ENCODE assay signal across 16 mouse cellular contexts in genomic region chr9:27453924-27454652, GRCm38 (mm10). TPM values are rescaled to one million over a fixed set of nuclear protein-coding genes. Genes with fewer than 3 reads are reported as not detected.
A peak's percentile ranks its signal among the peaks of the same experiment; 100 is the strongest.
DNase-seq lines count a peak whose midpoint lies in the region; ATAC-seq and TF ChIP-seq lines count a peak whose summit lies in the region.
"Had no signal": no experiment of that assay in that cellular context is flagged by ENCODE, and none has a peak within 500 bp of the region (broad histone marks: within the 10 kb centered on the region; RNA-seq: fewer than 3 reads in every experiment).

No protein-coding gene starts in this region.

- no peak overlapping the region for H3K9ac ChIP-seq in hindbrain, embryonic 12.5 days
- no peak overlapping the region for H3K9ac ChIP-seq in forebrain, embryonic 16.5 days (replicated peaks; ENCODE audit: low read depth, low read length)

- no peaks in the 10 kb centered on the region for H3K36me3 ChIP-seq in hindbrain, embryonic 12.5 days
- H3K36me3 ChIP-seq in hindbrain, embryonic 10.5 days: no peaks in the 10 kb centered on the region
- no peaks in the 10 kb centered on the region for H3K36me3 ChIP-seq in forebrain, embryonic 16.5 days (ENCODE audit: control insufficient read depth, insufficient read depth)

- ATAC-seq in hindbrain, embryonic 12.5 days (ENCODE audit: low FRiP score): peak; percentile 39; the same call in 1 of the 2 replicates
- peak; percentile 93 for ATAC-seq in forebrain, embryonic 16.5 days

- no peaks in the 10 kb centered on the region for H3K27me3 ChIP-seq in hindbrain, embryonic 12.5 days
- no peaks in the 10 kb centered on the region; the same call in 1 of the 2 replicates for H3K27me3 ChIP-seq in hindbrain, embryonic 10.5 days (ENCODE audit: insufficient read depth, poor library complexity, severe bottlenecking)
- H3K27me3 ChIP-seq in forebrain, embryonic 16.5 days (replicated peaks; ENCODE audit: control insufficient read depth, insufficient read depth, low read length): no peaks in the 10 kb centered on the region
- no peaks in the 10 kb centered on the region for H3K27me3 ChIP-seq in cerebellum, adult 2 months (ENCODE audit: control insufficient read depth, insufficient read depth, low read length)

- no peak for DNase-seq in hindbrain, embryonic 10.5 days (ENCODE audit: low spot score)
- DNase-seq in layer of hippocampus, adult 8-10 months (ENCODE audit: low spot score in 2 of 2): peak; percentile 66 to 80
- DNase-seq in lung, postnatal 14 days: peak; percentile 6
- no peak for DNase-seq in cerebellum, adult 2 months
- no peak for DNase-seq in embryo, embryonic 10.5 days (ENCODE audit: low spot score)
- no peak for DNase-seq in urinary bladder, adult 18-20 months (ENCODE audit: low spot score in 2 of 2)
- DNase-seq: kidney, adult 2 months had no signal

- peaks cover 25% of the 10 kb centered on the region for H3K4me1 ChIP-seq in hindbrain, embryonic 12.5 days
- peaks cover 34% of the 10 kb centered on the region for H3K4me1 ChIP-seq in hindbrain, embryonic 10.5 days (replicated peaks)
- peaks cover 15% of the 10 kb centered on the region for H3K4me1 ChIP-seq in forebrain, embryonic 16.5 days (replicated peaks; ENCODE audit: control insufficient read depth, insufficient read depth, low read length)
- H3K4me1 ChIP-seq in cerebellum, adult 2 months (ENCODE audit: control insufficient read depth, insufficient read depth, low read length): no peaks in the 10 kb centered on the region

- H3K27ac ChIP-seq in hindbrain, embryonic 12.5 days: no peak overlapping the region
- no peak overlapping the region for H3K27ac ChIP-seq in hindbrain, embryonic 10.5 days
- peak overlapping the region; percentile 49 for H3K27ac ChIP-seq in forebrain, embryonic 16.5 days (ENCODE audit: low read length)
- no peak overlapping the region for H3K27ac ChIP-seq in cerebellum, adult 2 months (ENCODE audit: insufficient read depth, low read length)
- H3K27ac ChIP-seq: stomach, postnatal 0 days had no signal

- no peak for TF ChIP-seq POLR2A in cerebellum, adult 2 months (IDR thresholded peaks at IDR 0.05; ENCODE audit: borderline replicate concordance, insufficient read depth, low read length)

- TF ChIP-seq CTCF in cerebellum, adult 2 months (IDR thresholded peaks at IDR 0.05; ENCODE audit: borderline replicate concordance, insufficient read depth, low read depth, low read length): no peak

- no peak overlapping the region for H3K4me2 ChIP-seq in hindbrain, embryonic 12.5 days (replicated peaks)
- H3K4me2 ChIP-seq in forebrain, embryonic 16.5 days (ENCODE audit: low read length): no peak overlapping the region

- H3K9me3 ChIP-seq in hindbrain, embryonic 12.5 days (replicated peaks): no peaks in the 10 kb centered on the region
- no peaks in the 10 kb centered on the region for H3K9me3 ChIP-seq in hindbrain, embryonic 10.5 days
- H3K9me3 ChIP-seq in forebrain, embryonic 16.5 days (ENCODE audit: control insufficient read depth, low read length): no peaks in the 10 kb centered on the region

- 61% methylated on average over 10 of the region's 10 CpGs for WGBS in hindbrain, embryonic 12.5 days
- WGBS in hindbrain, embryonic 10.5 days: 69% methylated on average over 10 of the region's 10 CpGs
- 52% methylated on average over 10 of the region's 10 CpGs for WGBS in forebrain, embryonic 16.5 days
- WGBS in cerebellum, adult 2 months: 25% methylated on average over 10 of the region's 10 CpGs

- H3K4me3 ChIP-seq in hindbrain, embryonic 12.5 days: no peak overlapping the region
- no peak overlapping the region for H3K4me3 ChIP-seq in hindbrain, embryonic 10.5 days
- H3K4me3 ChIP-seq in forebrain, embryonic 16.5 days (replicated peaks; ENCODE audit: low read length): no peak overlapping the region
- H3K4me3 ChIP-seq in cerebellum, adult 2 months (replicated peaks; ENCODE audit: insufficient read depth, low read depth, low read length): no peak overlapping the region

RNA-seq across cellular contexts. Expression of gene Spata19, which starts 57.5 kb away (rescaled TPM):
- polyA plus RNA-seq in hindbrain, embryonic 12.5 days (2016; fragmentation: Nextera tagmentation; extraction: Ambion mirVana): not detected in 2 replicates
- not detected in 2 replicates for polyA plus RNA-seq in hindbrain, embryonic 10.5 days (2016; fragmentation: Nextera tagmentation; extraction: Ambion mirVana)
- not detected in 2 replicates for polyA plus RNA-seq in forebrain, embryonic 16.5 days (2015; fragmentation: Nextera tagmentation; extraction: Ambion mirVana)
- under 1 TPM in 1 of 4 experiments, not detected in 3; 0.68 TPM for total RNA-seq in layer of hippocampus, adult 8-10 months (2022)
- 0.67 and 0.85 TPM in 2 replicates for polyA plus RNA-seq in cerebellum, adult 2 months (2012; rRNA removed)
- total RNA-seq: heart, adult 8-10 months; hematopoietic stem cell, adult 5-6 weeks; layer of hippocampus, postnatal 25 days had no signal
- polyA plus RNA-seq: embryonic facial prominence, embryonic 11.5 days; kidney, adult 2 months; liver, embryonic 16.5 days; neural tube, embryonic 14.5 days; stomach, postnatal 0 days had no signal

Comparison
In these comparisons a context has a peak if more than half of its experiments do, and no peak if none do; other contexts are left out.
1. DNase-seq: peak in layer of hippocampus, adult 8-10 months (2 of 2) and lung, postnatal 14 days (single experiment); none in hindbrain, embryonic 10.5 days (single experiment), cerebellum, adult 2 months (0 of 2), embryo, embryonic 10.5 days (single experiment) and urinary bladder, adult 18-20 months (0 of 2).